Mouse (Mus musculus) CH12.LX (cell line): ENCODE results near the gene B3gnt6. TPM values are rescaled to one million over a fixed set of nuclear protein-coding genes. Genes with fewer than 3 reads are reported as not detected.

Experiments
- DNase-seq: peaks from one replicate; pipeline ENCODE4 v3.0.0-alpha.2; 2013; ENCODE audit errors: extremely low read depth
- H3K27ac ChIP-seq: 2 replicates; pipeline ENCODE4 v1.5.1; 2012; ENCODE audit warnings: low read depth, mild to moderate bottlenecking, control low read depth, moderate library complexity; ENCODE audit not compliant: insufficient read depth
- H3K27me3 ChIP-seq: replicated peaks from 2 replicates; pipeline ENCODE3; 2012; ENCODE audit warnings: inconsistent platforms
- H3K36me3 ChIP-seq, 2 experiments: replicated peaks in 1 of 2; 2 replicates each; pipeline versions ENCODE3 to v1.6.1; 2012; ENCODE audit warnings: inconsistent platforms in 1 of 2, low read length in 1 of 2, mild to moderate bottlenecking in 1 of 2, mixed read lengths in 1 of 2, moderate library complexity in 1 of 2; ENCODE audit not compliant: control insufficient read depth in 1 of 2, insufficient read depth in 1 of 2
- H3K4me1 ChIP-seq, 2 experiments: 2 replicates each; pipeline ENCODE4 v1.6.1; 2012; ENCODE audit warnings: inconsistent platforms in 1 of 2, moderate library complexity in 1 of 2; ENCODE audit not compliant: insufficient read depth in 2 of 2, control insufficient read depth in 1 of 2
- H3K4me2 ChIP-seq: 2 replicates; pipeline ENCODE4 v1.6.1; 2012; ENCODE audit warnings: low read depth, mild to moderate bottlenecking, control low read depth; ENCODE audit not compliant: poor library complexity, insufficient read depth, severe bottlenecking
- H3K4me3 ChIP-seq, 3 experiments: fragments of 150-350 bp in 1 of 3; sonication (generic) in 1 of 3; replicated peaks in 1 of 3; 2 replicates each; pipeline versions ENCODE3 to v1.5.1; 2011 to 2012; ENCODE audit warnings: low read depth in 2 of 3, low read length in 2 of 3, mild to moderate bottlenecking in 2 of 3, moderate library complexity in 2 of 3, control low read depth in 1 of 3, improper control_type of control experiment in 1 of 3, inconsistent platforms in 1 of 3, mixed read lengths in 1 of 3; ENCODE audit not compliant: poor library complexity in 1 of 3
- H3K79me2 ChIP-seq: replicated peaks from 2 replicates; pipeline ENCODE4 v1.6.1; 2012; ENCODE audit warnings: mild to moderate bottlenecking, moderate library complexity; ENCODE audit not compliant: control insufficient read depth, poor library complexity, insufficient read depth, severe bottlenecking; ENCODE audit errors: extremely low read depth
- H3K9ac ChIP-seq: 2 replicates; pipeline ENCODE4 v1.6.1; 2012; ENCODE audit warnings: low read depth, mild to moderate bottlenecking, control low read depth, moderate library complexity; ENCODE audit not compliant: insufficient read depth
- H3K9me3 ChIP-seq: replicated peaks from 2 replicates; pipeline ENCODE3; 2012; ENCODE audit warnings: low read length, inconsistent platforms, mixed read lengths
- CHD1 ChIP-seq: IDR thresholded peaks from 2 replicates; pipeline ENCODE4 v1.6.1; 2012; ENCODE audit warnings: low read depth, low read length, improper control_type of control experiment, inconsistent platforms
- CHD2 ChIP-seq: IDR thresholded peaks from 2 replicates; pipeline ENCODE4 v1.6.1; 2011; ENCODE audit warnings: low read length, improper control_type of control experiment
- CTCF ChIP-seq, 2 experiments: IDR thresholded peaks in 1 of 2; conservative IDR thresholded peaks in 1 of 2; 2 replicates each; pipeline ENCODE4 v1.5.1; 2011 to 2012; ENCODE audit warnings: low read depth in 2 of 2, low read length in 2 of 2, improper control_type of control experiment in 1 of 2, inconsistent platforms in 1 of 2, mild to moderate bottlenecking in 1 of 2, moderate library complexity in 1 of 2
- ELF1 ChIP-seq: IDR thresholded peaks from 2 replicates; pipeline ENCODE4 v1.6.1; 2014; ENCODE audit warnings: low read depth, mild to moderate bottlenecking, inconsistent platforms, low read length, improper control_type of control experiment
- GABPA ChIP-seq: IDR thresholded peaks from 2 replicates; pipeline ENCODE4 v1.6.1; 2012; ENCODE audit warnings: low read depth, low read length, improper control_type of control experiment, inconsistent platforms; ENCODE audit not compliant: insufficient replicate concordance
- IRF4 ChIP-seq: IDR thresholded peaks from 2 replicates; pipeline ENCODE4 v1.6.1; 2014; ENCODE audit warnings: low read depth, mild to moderate bottlenecking, inconsistent platforms, low read length, improper control_type of control experiment
- MAFK ChIP-seq: IDR thresholded peaks from 2 replicates; pipeline ENCODE4 v1.6.1; 2011; ENCODE audit warnings: low read length, improper control_type of control experiment; ENCODE audit not compliant: insufficient replicate concordance
- MAX ChIP-seq: IDR thresholded peaks from 2 replicates; pipeline ENCODE4 v1.6.1; 2011; ENCODE audit warnings: low read length, improper control_type of control experiment
- MEF2A ChIP-seq: IDR thresholded peaks from 2 replicates; pipeline ENCODE4 v1.6.1; 2014; ENCODE audit warnings: low read depth, mild to moderate bottlenecking, inconsistent platforms, low read length, improper control_type of control experiment, borderline replicate concordance
- MXI1 ChIP-seq: IDR thresholded peaks from 2 replicates; pipeline ENCODE4 v1.6.1; 2011; ENCODE audit warnings: mild to moderate bottlenecking, low read depth, low read length, improper control_type of control experiment
- NRF1 ChIP-seq: IDR thresholded peaks from 2 replicates; pipeline ENCODE4 v1.6.1; 2014; ENCODE audit warnings: low read depth, mild to moderate bottlenecking, inconsistent platforms, low read length, improper control_type of control experiment, moderate library complexity
- POLR2A ChIP-seq: IDR thresholded peaks from 2 replicates; pipeline ENCODE4 v1.6.1; 2011; ENCODE audit warnings: low read depth, mild to moderate bottlenecking, improper control_type of control experiment, low read length
- RCOR1 ChIP-seq: conservative IDR thresholded peaks from 2 replicates; pipeline ENCODE4 v1.6.1; 2012; ENCODE audit warnings: low read depth, mild to moderate bottlenecking, inconsistent platforms, low read length, improper control_type of control experiment
- TBP ChIP-seq: conservative IDR thresholded peaks from 2 replicates; pipeline ENCODE4 v1.6.1; 2011; ENCODE audit warnings: low read depth, low read length, improper control_type of control experiment
- USF2 ChIP-seq: conservative IDR thresholded peaks from 2 replicates; pipeline ENCODE4 v1.6.1; 2011; ENCODE audit warnings: low read depth, low read length, improper control_type of control experiment
- dilution Hi-C: fragments of 300-500 bp; cut with MboI; formaldehyde crosslinking; loops from 2 replicates; pipeline ENCODE4 v1.14.3; 2020; ENCODE audit warnings: low sequenced_read_pairs; ENCODE audit not compliant: extremely low pct_unique_long_range_greater_than_20kb, extremely low pct_ligation_motif_present
- in situ Hi-C: fragments of 300-500 bp; cut with MboI; formaldehyde crosslinking; loops from 3 replicates; pipeline ENCODE4 v1.14.3; 2019; ENCODE audit warnings: low sequenced_read_pairs, low pct_ligation_motif_present, low pct_unique_long_range_greater_than_20kb, mixed read lengths
- polyA plus RNA-seq: library from polyadenylated mRNA; unstranded; fragments of >175 nt; gene quantifications from 2 replicates; pipeline ENCODE4 v1.2.1, GENCODE M21; 2012; ENCODE audit warnings: low read depth; ENCODE audit not compliant: insufficient read length
- total RNA-seq, 2 experiments: library from RNA; depleted of rRNA; stranded (reverse); fragments of 300-350 nt in 1 of 2; fragments of >200 nt in 1 of 2; gene quantifications; 2 replicates each; pipeline ENCODE4 v1.2.3; 2012 to 2014

The B3gnt6 gene
- total and polyA plus RNA-seq, 3 experiments: not detected

GRCm38 (mm10) chr7:98163700-98164099, 35.6 kb downstream of the B3gnt6 start:
- Histone ChIP-seq H3K27me3 (peaks cover 3% of the 10 kb centered on the region), H3K9ac (no peak overlapping the region), H3K79me2 (no peaks in the 10 kb centered on the region), H3K36me3 (no peaks in the 10 kb centered on the region), H3K9me3 (no peaks in the 10 kb centered on the region), H3K4me1 (peaks cover 0 to 2% of the 10 kb centered on the region in 2 experiments; a peak in 2 of 4 replicates), H3K4me3 (no peak overlapping the region), H3K27ac (no peak overlapping the region), H3K4me2 (no peak overlapping the region)
- in situ Hi-C loops: loop anchor here (25.0 kb wide), 1 partner anchor 274 kb away; the partner anchor contains the start of gene Gucy2d
- no peak for DNase-seq
- dilution Hi-C loops: no loop called here
- TF ChIP-seq ELF1: no peak
- no peak for TF ChIP-seq CHD2
- TF ChIP-seq CTCF (conservative IDR thresholded peaks at IDR 0.05 in 1 of 2, IDR thresholded peaks at IDR 0.05 in 1 of 2; ENCODE audit: low read depth in 2 of 2, low read length in 2 of 2): no peak
- TF ChIP-seq GABPA: no peak
- no peak for TF ChIP-seq POLR2A
- TF ChIP-seq TBP: no peak
- TF ChIP-seq USF2: no peak
- no peak for TF ChIP-seq CHD1
- no peak for TF ChIP-seq MEF2A

GRCm38 (mm10) chr7:98162239-98162638, 37.0 kb downstream of the B3gnt6 start:
- peaks cover 0 to 5% of the 10 kb centered on the region in 2 experiments; a peak in 1 of 4 replicates for H3K4me1 ChIP-seq
- H3K9ac ChIP-seq: no peak overlapping the region
- no peak overlapping the region for H3K4me3 ChIP-seq
- no peaks in the 10 kb centered on the region for H3K9me3 ChIP-seq
- H3K4me2 ChIP-seq: no peak overlapping the region
- dilution Hi-C loops: no loop called here
- H3K36me3 ChIP-seq: no peaks in the 10 kb centered on the region
- no peak overlapping the region for H3K27ac ChIP-seq
- TF ChIP-seq MAFK: no peak
- TF ChIP-seq RCOR1: no peak
- no peak for TF ChIP-seq NRF1
- no peak for TF ChIP-seq MEF2A
- TF ChIP-seq MAX: no peak
- in situ Hi-C loops: loop anchor here (25.0 kb wide), 1 partner anchor 275 kb away; the partner anchor contains the start of gene Gucy2d
- DNase-seq: no peak
- H3K27me3 ChIP-seq: peaks cover 3% of the 10 kb centered on the region
- H3K79me2 ChIP-seq: no peaks in the 10 kb centered on the region

- Histone ChIP-seq H3K36me3 (no peaks in the 10 kb centered on the region), H3K4me3 (no peak overlapping the region), H3K79me2 (no peaks in the 10 kb centered on the region), H3K9ac (no peak overlapping the region), H3K9me3 (no peaks in the 10 kb centered on the region), H3K4me2 (no peak overlapping the region), H3K4me1 (peaks cover 0 to 16% of the 10 kb centered on the region in 2 experiments; a peak in 2 of 4 replicates), H3K27ac (no peak overlapping the region), H3K27me3 (peaks cover 3% of the 10 kb centered on the region)
- no peak for TF ChIP-seq IRF4
- TF ChIP-seq CTCF (conservative IDR thresholded peaks at IDR 0.05 in 1 of 2, IDR thresholded peaks at IDR 0.05 in 1 of 2; ENCODE audit: low read depth in 2 of 2, low read length in 2 of 2): no peak
- TF ChIP-seq USF2: no peak
- no peak for TF ChIP-seq MAFK
- no peak for TF ChIP-seq MXI1
- in situ Hi-C loops: loop anchor here (25.0 kb wide), 1 partner anchor 277 kb away; the partner anchor contains the start of gene Gucy2d
- dilution Hi-C loops: no loop called here
- no peak for DNase-seq
These were observed 39.1 kb downstream of the B3gnt6 start for GRCm38 (mm10) chr7:98160041-98160740.
